Mouse (Mus musculus): ENCODE measurements around the gene Alox12b. TPM values are rescaled to one million over a fixed set of nuclear protein-coding genes. Genes with fewer than 3 reads are reported as not detected.

Gene Alox12b
- total RNA-seq, 2 experiments from 2014 or later, result 0.45 to 0.69 TPM

DNA sequence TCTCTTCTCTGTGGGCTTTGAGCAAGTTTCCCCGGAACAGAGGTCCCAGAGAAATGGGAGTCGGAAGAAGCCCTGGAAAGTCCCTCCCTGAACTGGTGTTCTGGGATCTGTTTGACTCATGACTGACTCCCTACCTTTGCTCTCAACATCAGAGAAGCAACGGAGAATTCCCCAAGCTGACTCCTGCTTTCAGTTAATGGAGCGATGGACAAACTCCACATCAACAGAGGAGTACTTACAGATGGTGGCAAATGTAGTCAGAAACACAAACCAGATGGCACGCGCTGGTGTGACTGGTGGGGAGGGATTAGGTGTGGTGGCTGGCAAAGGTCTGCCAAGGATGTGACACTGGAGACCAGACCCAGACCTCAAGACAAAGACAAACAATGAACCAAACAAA lies 5.8 kb upstream of the Alox12b start:
- DNase-seq (ENCODE audit: extremely low spot score in 1 of 2, low spot score in 2 of 2), result no peak
- intact Hi-C loops (cut with DNase I), result no loop called here

GRCm38 (mm10) chr11:69153831-69154230 lies 3.0 kb upstream of the Alox12b start:
- DNase-seq (ENCODE audit: extremely low spot score in 1 of 2, low spot score in 2 of 2), result no peak
- intact Hi-C loops (cut with DNase I), result no loop called here

DNA sequence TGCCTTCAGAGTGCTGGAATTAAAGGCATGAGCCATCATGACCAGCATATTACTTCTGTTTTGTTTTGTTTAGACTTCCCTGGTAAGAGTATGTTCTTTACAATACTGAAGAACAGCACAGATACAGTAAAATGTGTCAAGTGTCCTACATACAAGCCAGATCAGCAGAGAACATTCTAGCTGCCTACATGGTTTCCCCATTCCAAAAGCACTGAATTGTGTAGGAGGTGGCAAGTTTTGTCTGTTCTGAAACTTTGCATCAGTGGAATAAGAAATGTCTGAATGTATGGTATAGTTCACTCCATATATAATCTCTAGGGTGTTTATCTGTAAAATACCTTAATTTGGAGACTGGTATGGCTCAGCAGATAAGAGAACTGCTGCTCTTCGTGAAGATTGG lies 1.4 kb upstream of the Alox12b start:
- DNase-seq (ENCODE audit: extremely low spot score in 1 of 2, low spot score in 2 of 2), result no peak
- intact Hi-C loops (cut with DNase I), result no loop called here

DNA sequence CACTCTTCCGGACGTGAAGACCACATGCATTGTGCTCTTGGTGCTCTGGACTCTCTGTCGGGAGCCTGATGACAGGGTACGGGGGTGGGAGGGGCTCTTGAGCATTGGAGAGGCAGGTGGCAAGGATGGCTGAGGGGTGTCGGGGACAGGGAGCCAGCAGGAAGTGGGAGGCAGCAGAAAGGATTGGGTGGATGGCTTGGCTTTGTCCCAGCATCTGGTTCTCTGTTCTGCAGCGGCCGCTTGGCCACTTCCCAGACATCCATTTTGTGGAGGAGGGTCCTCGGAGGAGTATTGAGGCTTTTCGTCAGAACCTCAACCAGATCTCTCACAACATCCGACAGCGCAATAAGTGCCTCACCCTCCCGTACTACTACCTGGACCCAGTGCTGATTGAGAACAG lies 12.5 kb downstream of the Alox12b start:
- no peak for DNase-seq (ENCODE audit: extremely low spot score in 1 of 2, low spot score in 2 of 2)
- intact Hi-C loops (cut with DNase I), result no loop called here

DNA sequence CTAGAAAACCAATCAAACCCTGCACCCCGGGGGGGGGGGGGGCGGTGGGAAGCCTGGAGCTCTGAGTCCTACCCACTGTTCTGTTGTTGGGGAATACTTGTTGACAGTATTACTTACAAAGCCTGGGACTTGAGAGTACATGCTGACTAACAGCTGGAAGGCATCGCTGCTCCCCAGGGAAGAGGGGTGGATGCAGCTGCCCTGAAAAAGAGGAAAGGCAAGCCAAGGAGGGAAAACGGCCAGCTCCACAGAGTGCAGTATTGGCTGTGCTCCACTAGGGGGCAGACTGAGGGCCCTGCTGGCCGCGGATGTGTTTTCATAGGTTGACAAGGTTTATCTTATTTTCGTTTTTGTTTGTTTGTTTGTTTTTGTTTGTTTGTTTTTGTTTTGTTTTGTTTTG lies 14.8 kb downstream of the Alox12b start:
- intact Hi-C loops (cut with DNase I), result no loop called here
- peak; percentile 31 to 66 for DNase-seq (ENCODE audit: extremely low spot score in 1 of 2, low spot score in 2 of 2)

DNA sequence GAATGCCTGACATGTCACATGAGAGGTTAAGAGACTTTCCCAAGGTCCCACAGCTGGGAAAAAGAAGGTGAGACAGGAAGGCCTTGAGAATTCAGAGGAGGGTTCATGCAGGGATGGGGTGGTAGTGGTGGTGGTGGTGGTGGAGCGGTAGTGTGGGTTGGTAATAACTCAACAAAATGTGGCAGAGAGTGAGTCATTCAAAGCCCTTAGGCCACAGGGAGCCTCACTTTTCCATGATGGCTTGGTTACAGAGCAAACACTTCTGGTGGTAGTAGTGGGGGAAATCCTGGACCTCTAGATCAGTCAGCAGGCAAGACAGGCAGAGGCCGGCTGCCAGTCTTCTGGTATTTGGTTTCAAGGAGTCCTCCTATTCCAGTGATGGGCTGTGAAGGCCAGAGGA lies 15.8 kb downstream of the Alox12b start:
- no peak for DNase-seq (ENCODE audit: extremely low spot score in 1 of 2, low spot score in 2 of 2)
- intact Hi-C loops (cut with DNase I), result no loop called here

- intact Hi-C loops (cut with DNase I), result no loop called here
- no peak for DNase-seq (ENCODE audit: extremely low spot score in 1 of 2, low spot score in 2 of 2)
These were observed 17.9 kb downstream of the Alox12b start for GRCm38 (mm10) chr11:69174722-69175121.

GRCm38 (mm10) chr11:69178525-69178924 lies 21.7 kb downstream of the Alox12b start:
- no peak for DNase-seq (ENCODE audit: extremely low spot score in 1 of 2, low spot score in 2 of 2)
- intact Hi-C loops (cut with DNase I), result no loop called here

DNA sequence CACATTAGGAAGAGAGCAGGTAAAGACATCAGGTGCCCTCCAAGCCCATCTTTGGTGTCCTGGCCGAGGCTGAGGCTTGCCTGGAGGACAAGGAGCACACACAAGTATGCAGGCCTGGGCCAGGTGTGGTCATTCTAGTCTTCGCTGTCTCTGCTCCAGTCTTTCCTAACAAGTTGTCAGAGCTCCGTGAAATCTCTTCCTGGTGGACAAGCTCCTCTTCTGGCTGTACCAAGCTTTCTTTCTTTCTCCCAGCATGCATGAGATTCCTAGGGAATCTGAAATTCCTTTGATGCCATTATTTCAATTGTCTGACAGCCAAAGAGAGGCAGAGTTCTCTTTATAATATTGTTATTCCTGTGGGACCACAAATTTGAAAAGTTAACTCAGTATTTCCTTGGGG lies 22.7 kb downstream of the Alox12b start:
- no peak for DNase-seq (ENCODE audit: extremely low spot score in 1 of 2, low spot score in 2 of 2)
- intact Hi-C loops (cut with DNase I), result no loop called here

DNA sequence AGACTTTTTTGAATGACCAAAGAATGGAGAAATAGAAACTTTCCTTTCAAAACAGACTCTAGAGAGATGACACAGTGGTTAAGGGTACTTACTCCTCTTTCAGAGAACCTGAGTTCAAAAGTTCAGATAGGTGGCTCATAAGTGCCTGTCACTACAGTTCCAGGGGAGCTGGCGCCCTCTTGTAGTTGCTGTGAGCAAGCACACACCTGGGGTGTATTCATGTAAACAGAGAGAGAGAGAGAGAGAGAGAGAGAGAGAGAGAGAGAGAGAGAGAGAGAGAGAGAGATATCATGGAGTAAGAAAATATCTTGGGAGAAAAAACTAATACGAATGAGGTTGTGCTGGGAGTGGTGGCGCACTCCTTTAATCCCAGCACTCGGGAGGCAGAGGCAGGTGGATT lies 23.3 kb downstream of the Alox12b start:
- no peak for DNase-seq (ENCODE audit: extremely low spot score in 1 of 2, low spot score in 2 of 2)
- intact Hi-C loops (cut with DNase I), result no loop called here

GRCm38 (mm10) chr11:69185031-69185430 lies 28.2 kb downstream of the Alox12b start:
- intact Hi-C loops (cut with DNase I), result no loop called here
- no peak for DNase-seq (ENCODE audit: extremely low spot score in 1 of 2, low spot score in 2 of 2)

- DNase-seq (ENCODE audit: extremely low spot score in 1 of 2, low spot score in 2 of 2), result no peak
- intact Hi-C loops (cut with DNase I), result no loop called here
These were observed 29.1 kb downstream of the Alox12b start for GRCm38 (mm10) chr11:69185936-69186335.

DNA sequence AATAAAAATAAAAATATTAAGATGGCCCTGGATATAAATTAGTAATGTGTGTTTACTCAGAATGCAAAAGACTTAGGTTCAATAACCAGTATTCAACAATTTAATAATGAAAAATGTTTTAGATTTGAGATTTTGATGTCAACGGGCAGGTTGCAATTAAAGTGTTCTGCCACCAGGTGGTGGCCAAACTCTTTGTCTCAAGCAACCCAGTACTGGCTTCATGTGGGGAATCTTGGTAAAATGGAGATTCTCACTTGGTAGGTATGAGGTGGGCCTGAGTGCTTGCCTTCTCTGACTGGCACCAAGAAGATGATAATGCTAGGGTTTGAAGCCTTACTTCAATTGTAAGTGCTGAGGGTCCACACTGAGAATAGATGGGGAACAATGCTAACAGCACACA lies 36.1 kb downstream of the Alox12b start:
- peak in 1 of 2 experiments; percentile 42 for DNase-seq (ENCODE audit: extremely low spot score in 1 of 2, low spot score in 2 of 2)
- intact Hi-C loops (cut with DNase I), result loop anchor here (1.0 to 10.0 kb wide), 3 partner anchors 37 to 192 kb away; no protein-coding TSS in a partner anchor

GRCm38 (mm10) chr11:69196766-69197165 lies 40.0 kb downstream of the Alox12b start:
- intact Hi-C loops (cut with DNase I), result loop anchor here (10.0 kb wide), 1 partner anchor 188 kb away; no protein-coding TSS in a partner anchor
- DNase-seq (ENCODE audit: extremely low spot score in 1 of 2, low spot score in 2 of 2), result no peak

DNA sequence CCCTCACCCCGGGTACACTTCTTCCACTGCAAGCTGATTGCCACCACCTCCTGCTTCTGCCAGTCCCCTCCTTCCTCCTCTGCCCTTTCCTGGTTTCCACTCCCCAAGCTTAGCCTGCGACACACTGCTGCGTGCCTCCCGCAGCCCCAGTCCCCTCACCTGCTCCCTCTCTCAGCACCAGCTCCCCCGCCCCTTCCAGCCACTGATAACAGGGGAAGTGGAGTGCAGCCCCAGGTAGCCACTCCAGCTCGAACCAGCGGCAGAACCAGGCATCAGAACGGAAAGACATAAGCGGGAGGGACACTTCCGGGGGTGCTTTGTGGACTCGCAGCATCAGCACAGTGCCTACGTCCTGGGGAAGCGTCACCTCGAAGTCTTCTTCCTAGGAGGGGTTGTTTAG lies 40.4 kb downstream of the Alox12b start:
- intact Hi-C loops (cut with DNase I), result loop anchor here (10.0 kb wide), 1 partner anchor 188 kb away; no protein-coding TSS in a partner anchor
- DNase-seq (ENCODE audit: extremely low spot score in 1 of 2, low spot score in 2 of 2), result no peak

GRCm38 (mm10) chr11:69197743-69198142 lies 41.0 kb downstream of the Alox12b start, which contains the start of gene Alox8:
Gene Alox8 (minus strand): TSS chr11:69197843.
- intact Hi-C loops (cut with DNase I), result loop anchor here (10.0 kb wide), 1 partner anchor 187 kb away; no protein-coding TSS in a partner anchor
- no peak for DNase-seq (ENCODE audit: extremely low spot score in 1 of 2, low spot score in 2 of 2)

DNA sequence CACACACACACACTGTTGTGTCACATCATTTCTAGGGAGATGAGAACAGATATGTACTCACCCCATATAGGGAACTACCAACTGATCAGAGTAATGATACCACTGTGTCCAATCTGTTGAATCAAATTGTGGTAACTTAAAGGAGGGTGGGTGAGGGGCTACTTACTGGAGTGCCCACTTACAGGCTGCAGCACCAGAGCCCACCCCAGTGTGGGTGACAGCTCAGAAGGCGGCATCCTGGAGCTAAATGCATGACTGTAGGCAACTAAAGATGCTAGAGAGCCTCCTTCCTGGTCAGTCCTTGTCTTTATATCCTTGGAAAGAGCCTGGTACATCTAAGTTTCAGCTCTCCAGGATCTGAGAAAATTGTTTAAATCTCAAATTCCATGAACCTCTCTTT lies 42.5 kb downstream of the Alox12b start:
- intact Hi-C loops (cut with DNase I), result loop anchor here (10.0 kb wide), 1 partner anchor 186 kb away; no protein-coding TSS in a partner anchor
- DNase-seq (ENCODE audit: extremely low spot score in 1 of 2, low spot score in 2 of 2), result no peak

- intact Hi-C loops (cut with DNase I), result no loop called here
- DNase-seq (ENCODE audit: extremely low spot score in 1 of 2, low spot score in 2 of 2), result no peak
These were observed 43.4 kb downstream of the Alox12b start for GRCm38 (mm10) chr11:69200231-69200630.

DNA sequence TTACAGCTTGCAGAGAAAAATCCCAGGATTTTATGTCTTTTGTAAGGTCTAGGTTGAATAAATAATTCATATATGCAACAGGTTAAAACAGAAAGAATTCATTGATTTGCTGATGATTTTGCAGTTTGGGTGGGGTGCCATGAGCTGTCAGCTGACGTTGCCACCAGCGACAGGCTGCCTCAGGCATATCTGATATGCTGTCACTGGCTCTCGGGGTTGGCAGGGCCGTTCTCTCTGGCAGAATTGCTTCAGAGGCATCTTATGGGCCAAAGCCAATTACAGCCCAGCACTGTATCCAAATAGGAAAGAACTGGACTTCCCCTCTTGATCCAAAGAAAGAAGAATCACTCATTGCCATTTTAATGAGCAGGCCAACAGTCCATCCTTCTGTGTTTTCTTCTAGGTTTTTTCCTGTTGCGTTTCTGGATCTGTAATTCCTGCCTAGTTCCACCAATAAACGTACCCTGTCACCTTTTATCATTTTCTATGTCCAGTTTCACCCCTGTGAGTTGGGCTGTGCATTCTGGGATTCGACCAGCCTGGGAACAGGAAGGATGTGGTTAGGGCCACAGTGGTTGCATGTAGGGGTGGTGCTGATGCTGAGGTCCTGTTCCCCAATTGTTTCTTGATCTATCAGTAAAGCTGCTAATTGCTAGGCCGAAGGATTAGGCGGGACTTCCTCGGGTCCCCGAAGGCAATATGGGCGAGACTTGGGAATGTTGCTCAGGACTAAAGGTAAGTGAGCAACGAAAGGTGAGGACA lies 45.9 kb downstream of the Alox12b start:
- intact Hi-C loops (cut with DNase I), result no loop called here

DNA sequence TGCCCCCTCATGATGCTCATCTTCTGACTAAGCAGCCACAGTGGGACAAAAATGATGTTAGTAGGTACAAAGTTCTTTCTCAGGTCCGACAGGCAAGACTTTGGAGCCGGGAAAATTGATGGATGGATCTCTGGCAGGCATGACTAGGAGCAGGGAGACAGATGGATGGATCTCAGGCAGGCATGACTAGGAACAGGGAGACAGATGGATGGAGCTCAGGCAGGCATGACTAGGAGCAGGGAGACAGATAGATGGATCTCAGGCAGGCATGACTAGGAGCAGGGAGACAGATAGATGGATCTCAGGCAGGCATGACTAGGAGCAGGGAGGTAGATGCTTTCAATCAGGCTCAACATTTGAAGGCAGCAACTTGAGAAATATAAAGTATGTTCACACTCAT lies 54.6 kb downstream of the Alox12b start:
- DNase-seq (ENCODE audit: extremely low spot score in 1 of 2, low spot score in 2 of 2), result peak; percentile 30 to 48
- intact Hi-C loops (cut with DNase I), result no loop called here

More for the DNA sequence above, 45.9 kb downstream of the Alox12b start:
- no peak for DNase-seq (ENCODE audit: extremely low spot score in 1 of 2, low spot score in 2 of 2)

Measured in left cerebral cortex, postnatal 10 days (tissue).